Mouse (Mus musculus) spleen, postnatal 14 days (tissue): ENCODE data around the gene Nudt13.

Experiments
- DNase-seq, 2 experiments: peaks; one replicate each; pipeline ENCODE4 v3.0.0; 2021 to 2022; ENCODE audit warnings: low spot score in 2 of 2

The Nudt13 gene

DNA sequence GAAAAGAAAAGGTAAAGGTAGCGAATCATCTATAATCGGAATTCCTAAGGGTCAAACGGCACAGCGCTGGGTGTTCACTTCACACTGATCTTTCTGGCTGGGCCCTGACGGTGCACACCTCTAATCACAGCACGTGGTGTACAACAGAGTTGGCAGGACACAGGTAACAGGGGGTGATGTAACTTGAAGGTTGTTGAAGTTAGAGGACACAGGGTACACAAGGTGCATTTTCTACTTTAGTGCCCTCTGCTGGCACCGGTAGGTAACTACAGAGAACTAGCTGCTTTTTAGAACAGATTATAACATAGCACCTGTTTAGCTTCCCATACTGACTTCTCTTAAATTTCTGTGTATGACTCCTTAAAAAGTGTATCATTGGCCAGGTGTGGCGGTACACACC lies 45.7 kb downstream of the Nudt13 start:
- peak in 1 of 2 experiments; percentile 25 for DNase-seq

DNA sequence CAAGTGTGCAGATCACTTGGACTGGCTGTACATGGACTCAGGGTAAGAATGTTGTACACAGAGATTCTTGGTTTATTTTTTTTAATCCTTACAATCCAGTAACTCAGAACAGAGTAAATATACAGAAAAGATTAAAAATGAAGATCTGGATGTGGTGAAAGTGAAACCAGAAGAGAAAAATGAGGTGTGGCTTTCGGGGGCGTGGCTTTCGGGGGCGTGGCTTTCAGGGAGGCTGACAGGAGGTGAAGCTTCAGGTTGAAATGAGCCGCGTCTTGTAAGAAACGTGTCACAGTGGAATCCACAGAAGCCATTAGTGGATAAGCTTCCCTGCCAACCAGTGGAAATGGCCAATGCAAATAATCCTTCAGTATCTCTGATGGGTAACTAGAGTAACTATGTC lies 46.4 kb downstream of the Nudt13 start:
- DNase-seq: peak in 1 of 2 experiments; percentile 31

DNA sequence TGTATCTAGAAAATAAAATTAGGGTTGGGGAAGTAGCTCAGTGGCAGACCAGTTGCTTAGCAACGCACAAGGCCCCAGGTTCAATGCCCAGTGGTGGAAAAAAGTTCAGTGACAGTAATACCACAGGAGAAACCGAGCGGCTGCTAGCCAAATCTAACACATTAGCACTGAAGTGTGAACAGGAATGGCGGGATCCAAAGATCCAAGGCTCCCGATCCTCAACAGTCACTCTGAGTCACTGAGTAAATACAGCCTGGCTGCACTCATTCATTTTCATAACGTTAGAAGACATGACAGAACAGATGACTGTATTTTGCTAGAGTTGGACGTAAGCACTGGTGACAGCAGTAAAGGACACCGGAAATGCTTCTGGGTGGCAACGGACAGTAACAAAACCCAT lies 51.4 kb downstream of the Nudt13 start:
- no peak for DNase-seq

DNA sequence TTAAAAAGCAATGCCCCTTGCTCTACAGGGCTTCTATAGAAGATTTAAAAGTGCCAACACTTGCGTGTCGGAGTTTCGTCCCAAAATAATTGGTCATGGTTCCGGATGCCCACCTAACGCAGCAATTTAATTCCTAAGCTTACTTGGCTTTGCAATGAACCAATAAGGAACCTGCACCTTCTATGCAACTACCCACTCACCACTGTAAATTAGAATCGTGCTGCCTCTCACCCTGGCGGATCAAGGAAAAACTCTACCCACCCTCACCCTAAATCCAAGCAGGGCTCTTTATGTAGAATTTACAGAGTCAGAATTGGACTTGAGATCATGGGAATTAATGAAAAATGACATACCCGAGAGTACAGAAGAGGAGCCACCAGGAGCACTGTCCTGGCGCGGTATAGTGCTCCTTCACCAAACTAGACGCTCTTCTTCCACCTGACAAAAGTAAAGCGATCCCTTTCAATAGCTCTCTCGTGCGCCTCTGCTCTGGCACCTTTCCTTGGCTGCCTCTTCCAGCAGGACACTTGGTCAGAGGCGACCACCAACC lies 53.0 kb downstream of the Nudt13 start:
- DNase-seq: no peak

DNA sequence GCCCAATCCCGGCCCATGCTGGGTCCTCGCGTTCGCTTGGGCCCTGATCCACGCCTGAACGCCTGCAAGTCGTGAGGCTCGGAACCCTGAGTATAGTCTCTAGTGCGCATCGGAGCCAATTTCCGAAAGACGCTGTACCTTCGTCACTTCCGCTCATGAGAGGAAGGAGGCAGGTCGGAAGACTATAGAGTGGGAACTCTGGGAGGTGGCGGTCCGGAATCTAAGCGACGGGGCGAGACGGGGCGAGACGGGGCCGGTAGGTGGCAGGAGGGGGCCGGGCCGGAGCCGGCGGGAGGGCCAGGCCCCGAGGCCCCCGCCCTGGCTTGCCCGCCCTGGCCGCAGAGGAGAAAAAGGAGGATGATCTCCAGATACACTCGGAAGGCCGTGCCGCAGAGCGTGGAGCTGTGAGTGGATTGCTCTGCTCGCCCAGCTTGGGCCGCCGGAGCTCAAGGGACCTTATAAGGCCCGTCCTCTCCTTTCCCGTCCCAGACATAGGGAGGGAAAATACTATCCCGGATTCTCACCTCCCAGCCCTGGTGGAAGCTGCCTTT lies 53.6 kb downstream of the Nudt13 start, which contains the start of the genes Ecd and Fam149b:
TSS of gene Ecd (minus strand) at position 131 of the 551 bp plus-strand sequence.
TSS of gene Fam149b (plus strand) at position 172 of the 551 bp plus-strand sequence.
- DNase-seq: peak; percentile 85 to 90

DNA sequence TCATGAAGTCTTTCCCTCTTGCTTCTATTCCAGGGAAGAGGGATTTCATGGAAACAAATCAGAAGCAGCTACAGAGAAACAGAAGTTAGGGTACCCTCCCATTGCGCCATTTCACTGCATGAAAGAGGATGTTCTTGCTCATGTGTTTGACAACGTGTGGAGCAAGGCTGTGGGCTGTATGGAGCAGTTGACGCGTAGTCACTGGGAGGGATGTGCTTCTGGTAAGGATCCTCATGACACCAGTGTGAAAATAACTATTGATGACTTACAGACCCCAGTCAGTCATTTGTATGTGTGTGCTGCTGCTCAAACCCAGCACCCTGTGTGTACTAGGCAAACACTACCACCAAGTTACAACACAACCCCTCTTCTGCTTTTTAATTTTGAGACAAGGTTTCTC lies 68.7 kb downstream of the Nudt13 start:
- no peak for DNase-seq
